Mouse (Mus musculus) olfactory bulb, adult 2 months (tissue): ENCODE measurements around the gene Trim72. TPM values are rescaled to one million over a fixed set of nuclear protein-coding genes. Genes with fewer than 3 reads are reported as not detected.

Experiments
- H3K27ac ChIP-seq: fragments of 200-500 bp; 2 replicates; pipeline ENCODE4 v1.5.1; 2012; ENCODE audit warnings: low read depth, low read length; ENCODE audit not compliant: insufficient read depth
- H3K4me1 ChIP-seq: fragments of 200-500 bp; 2 replicates; pipeline ENCODE4 v1.6.1; 2012; ENCODE audit warnings: low read length; ENCODE audit not compliant: control insufficient read depth, insufficient read depth
- H3K4me3 ChIP-seq: fragments of 200-500 bp; 2 replicates; pipeline ENCODE4 v1.5.1; 2012; ENCODE audit warnings: mild to moderate bottlenecking, low read depth, low read length, moderate library complexity; ENCODE audit not compliant: insufficient read depth
- CTCF ChIP-seq: fragments of 200-500 bp; IDR thresholded peaks from 2 replicates; pipeline ENCODE4 v1.5.1; 2012; ENCODE audit warnings: low read depth, mild to moderate bottlenecking, low read length, moderate library complexity; ENCODE audit not compliant: insufficient read depth
- POLR2A ChIP-seq: fragments of 200-500 bp; IDR thresholded peaks from 2 replicates; pipeline ENCODE4 v1.6.1; 2012; ENCODE audit warnings: mild to moderate bottlenecking, low read depth, low read length, moderate library complexity; ENCODE audit not compliant: insufficient read depth
- WGBS: fragments of 180-500 bp; shearing (Covaris S2); methylation state at CpG from one replicate; pipeline ENCODE4 v1.1.7; 2018; 5-methylcytosine and 5-hydroxymethylcytosine counted together
- polyA plus RNA-seq: library from polyadenylated mRNA; stranded (reverse); fragments of >200 nt; gene quantifications from 2 replicates; pipeline ENCODE4 v1.2.4, GENCODE M21; 2012; ENCODE audit warnings: low replicate concordance; ENCODE audit not compliant: missing spikeins, insufficient read depth, insufficient read length

Gene Trim72
- polyA plus RNA-seq, result not detected in 2 replicates

GRCm38 (mm10) chr7:128003688-128004087 is at the start of gene Trim72:
TSS of gene Trim72 (plus strand) at chr7:128003949.
- 82% methylated on average over 2 of the region's 2 CpGs for WGBS
- TF ChIP-seq CTCF, result no peak
- no peak for TF ChIP-seq POLR2A
- H3K27ac ChIP-seq, result no peak within 1 kb of the TSS

GRCm38 (mm10) chr7:127959364-127959763 is 44.4 kb upstream of the Trim72 start:
- no peak overlapping the region for H3K4me3 ChIP-seq
- 49% methylated on average over 5 of the region's 5 CpGs for WGBS
- no peak overlapping the region for H3K27ac ChIP-seq
- no peaks in the 10 kb centered on the region for H3K4me1 ChIP-seq
- TF ChIP-seq CTCF (no peak), POLR2A (no peak)

More at GRCm38 (mm10) chr7:128003688-128004087, at the start of gene Trim72:
- no peak within 1 kb of the TSS for H3K4me3 ChIP-seq
- H3K4me1 ChIP-seq, result peaks cover 6% of the 10 kb centered on the region; the same call in 1 of the 2 replicates

- WGBS, result 8% methylated on average over 10 of the region's 10 CpGs
- Histone ChIP-seq H3K4me3 (peak overlapping the region; percentile 83), H3K27ac (peak overlapping the region; percentile 99), H3K4me1 (peaks cover 5% of the 10 kb centered on the region; the same call in 1 of the 2 replicates)
- TF ChIP-seq POLR2A, result no peak
- TF ChIP-seq CTCF, result no peak
Observed at GRCm38 (mm10) chr7:127966371-127966918, 37.3 kb upstream of the Trim72 start.

GRCm38 (mm10) chr7:127967004-127967921 is 36.5 kb upstream of the Trim72 start, which contains the start of gene Fus:
TSS of gene Fus (plus strand) at chr7:127967457.
- H3K4me1 ChIP-seq, result peaks cover 5% of the 10 kb centered on the region; the same call in 1 of the 2 replicates
- TF ChIP-seq POLR2A (peak; percentile 99), CTCF (no peak)
- peak within 1 kb of the TSS; percentile 95 for H3K4me3 ChIP-seq
- H3K27ac ChIP-seq, result peak within 1 kb of the TSS; percentile 99
- WGBS, result under 1% methylated on average over 92 of the region's 92 CpGs

- peak overlapping the region; percentile 95 for H3K4me3 ChIP-seq
- TF ChIP-seq POLR2A (no peak), CTCF (no peak)
- peaks cover 8% of the 10 kb centered on the region for H3K4me1 ChIP-seq
- WGBS, result under 1% methylated on average over 42 of the region's 42 CpGs
- H3K27ac ChIP-seq, result no peak overlapping the region
Observed at GRCm38 (mm10) chr7:127967922-127968828, 35.6 kb upstream of the Trim72 start.

GRCm38 (mm10) chr7:127974413-127974930 is 29.3 kb upstream of the Trim72 start:
- H3K27ac ChIP-seq, result no peak overlapping the region
- H3K4me3 ChIP-seq, result no peak overlapping the region
- peaks cover 5% of the 10 kb centered on the region; the same call in 1 of the 2 replicates for H3K4me1 ChIP-seq
- no peak for TF ChIP-seq CTCF
- no peak for TF ChIP-seq POLR2A
- 59% methylated on average over 2 of the region's 2 CpGs for WGBS

GRCm38 (mm10) chr7:127978856-127979255 is 24.9 kb upstream of the Trim72 start:
- H3K4me1 ChIP-seq, result no peaks in the 10 kb centered on the region
- no peak overlapping the region for H3K27ac ChIP-seq
- WGBS, result 97% methylated on average over 2 of the region's 2 CpGs
- no peak overlapping the region for H3K4me3 ChIP-seq
- TF ChIP-seq CTCF (no peak), POLR2A (no peak)

- Histone ChIP-seq H3K27ac (no peak overlapping the region), H3K4me3 (no peak overlapping the region), H3K4me1 (no peaks in the 10 kb centered on the region)
- 91% methylated on average over 3 of the region's 3 CpGs for WGBS
- TF ChIP-seq POLR2A, result no peak
- TF ChIP-seq CTCF, result no peak
Observed at GRCm38 (mm10) chr7:127980606-127981005, 23.1 kb upstream of the Trim72 start.
